Mouse (Mus musculus) midbrain, postnatal 0 days (tissue): ENCODE results near the gene B3galt1. TPM values are rescaled to one million over a fixed set of nuclear protein-coding genes. Genes with fewer than 3 reads are reported as not detected.
A peak's percentile ranks its signal among the peaks of the same experiment; 100 is the strongest.

Experiments used
- ATAC-seq: fragments of 200-750 bp; cut with Nextera tagmentation; 2 replicates; pipeline ENCODE4 v1.8.0; 2017; ENCODE audit warnings: moderate number of reproducible peaks, mild to moderate bottlenecking, moderate TSS enrichment, moderate library complexity; ENCODE audit not compliant: low FRiP score
- DNase-seq: peaks from one replicate; pipeline ENCODE4 v3.0.0-alpha.2; 2015; ENCODE audit warnings: low spot score
- H3K27ac ChIP-seq: fragments of 300-500 bp; sonication (generic); 2 replicates; pipeline ENCODE4 v1.5.1; 2014; ENCODE audit warnings: low read depth, mild to moderate bottlenecking, low read length, mixed read lengths
- H3K27me3 ChIP-seq: fragments of 300-500 bp; sonication (generic); 2 replicates; pipeline ENCODE4 v1.6.1; 2014; ENCODE audit warnings: low read length, control low read depth, mixed read lengths; ENCODE audit not compliant: insufficient read depth
- H3K36me3 ChIP-seq: fragments of 300-500 bp; sonication (generic); 2 replicates; pipeline ENCODE4 v1.6.1; 2014; ENCODE audit warnings: low read length, control low read depth, mixed read lengths; ENCODE audit not compliant: insufficient read depth
- H3K4me1 ChIP-seq: fragments of 300-500 bp; sonication (generic); 2 replicates; pipeline ENCODE4 v1.6.1; 2014; ENCODE audit warnings: mild to moderate bottlenecking, control low read depth, antibody characterized with exemption, low read length, mixed read lengths; ENCODE audit not compliant: insufficient read depth
- H3K4me2 ChIP-seq: fragments of 300-500 bp; sonication (generic); 2 replicates; pipeline ENCODE4 v1.6.1; 2014; ENCODE audit warnings: low read depth, mild to moderate bottlenecking, low read length, mixed read lengths; ENCODE audit not compliant: poor library complexity, severe bottlenecking
- H3K4me3 ChIP-seq: fragments of 300-500 bp; sonication (generic); 2 replicates; pipeline ENCODE4 v1.5.1; 2014; ENCODE audit warnings: low read depth, mild to moderate bottlenecking, low read length, moderate library complexity
- H3K9ac ChIP-seq: fragments of 300-500 bp; sonication (generic); replicated peaks from 2 replicates; pipeline ENCODE4 v1.6.1; 2014; ENCODE audit warnings: mild to moderate bottlenecking, low read length, moderate library complexity, mixed read lengths; ENCODE audit not compliant: poor library complexity, severe bottlenecking
- H3K9me3 ChIP-seq: fragments of 300-500 bp; sonication (generic); 2 replicates; pipeline ENCODE4 v1.6.1; 2016; ENCODE audit warnings: low read length, control low read depth
- CTCF ChIP-seq: IDR thresholded peaks from 2 replicates; pipeline ENCODE4 v1.5.1; 2016; ENCODE audit warnings: antibody characterized with exemption, mild to moderate bottlenecking
- WGBS: fragments of 180-500 bp; shearing (Covaris S2); extraction: QIAGEN DNeasy Blood & Tissue Kit; methylation state at CpG from one replicate; pipeline ENCODE4 v1.1.7; 2014; 5-methylcytosine and 5-hydroxymethylcytosine counted together
- polyA plus RNA-seq: library from polyadenylated mRNA; unstranded; fragments of >200 nt; fragmentation: Nextera tagmentation; extraction: Ambion mirVana; gene quantifications from 2 replicates; pipeline ENCODE4 v1.2.1, GENCODE M21; 2015
- total RNA-seq: library from RNA; depleted of rRNA; stranded (reverse); fragments of >200 nt; gene quantifications from 2 replicates; pipeline ENCODE4 v1.2.3, GENCODE M21; 2014

Gene B3galt1
- total and polyA plus RNA-seq, 2 experiments from 2014 or later, result 18.0 to 50.4 TPM

DNA sequence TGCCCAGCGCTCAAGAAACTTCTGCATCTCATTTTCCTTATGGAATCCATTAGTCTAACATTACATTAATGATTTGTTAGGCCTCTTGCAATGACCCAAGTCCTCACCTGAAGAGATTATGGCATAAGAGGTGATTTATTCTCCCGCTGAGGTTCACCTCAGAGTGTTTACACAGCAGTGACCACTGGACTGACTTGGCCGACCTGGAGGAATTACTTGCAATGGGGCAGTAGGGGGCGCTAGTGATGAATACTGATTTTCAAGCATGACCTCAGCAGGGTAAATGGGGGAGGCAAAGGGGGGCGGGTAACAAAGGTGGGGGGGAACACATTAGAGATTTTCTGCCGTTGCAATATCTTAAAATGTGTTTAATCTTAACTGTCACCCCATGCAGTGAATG lies 559.1 kb downstream of the B3galt1 start:
- no peaks in the 10 kb centered on the region for H3K9me3 ChIP-seq
- no peak overlapping the region for H3K4me3 ChIP-seq
- no peaks in the 10 kb centered on the region for H3K36me3 ChIP-seq
- 64% methylated on average over 6 of the region's 6 CpGs for WGBS
- H3K9ac ChIP-seq, result no peak overlapping the region
- no peak overlapping the region for H3K27ac ChIP-seq
- peak; percentile 28; the same call in 1 of the 2 replicates for TF ChIP-seq CTCF
- ATAC-seq (no peak), DNase-seq (no peak)
- no peaks in the 10 kb centered on the region for H3K4me1 ChIP-seq
- no peak overlapping the region for H3K4me2 ChIP-seq
- no peaks in the 10 kb centered on the region for H3K27me3 ChIP-seq

DNA sequence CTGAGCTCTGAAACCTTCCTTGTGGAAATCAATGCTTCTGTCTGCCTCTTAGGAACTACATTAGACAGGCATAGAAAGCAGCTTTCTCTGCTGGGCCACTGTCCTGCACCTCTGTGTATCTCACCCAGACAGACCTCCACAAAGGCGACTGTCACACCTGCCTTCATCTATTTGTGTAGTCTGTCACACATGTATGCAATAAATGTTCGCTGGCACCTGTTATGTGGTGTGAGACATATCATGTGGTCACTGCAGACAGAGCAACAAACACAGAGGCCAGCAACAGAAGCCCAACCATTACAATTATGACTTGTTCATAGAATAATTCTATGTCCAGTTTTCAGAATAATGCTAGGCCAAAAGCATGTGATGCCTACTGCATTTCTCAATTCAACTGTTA lies 575.4 kb downstream of the B3galt1 start:
- no peak overlapping the region for H3K9ac ChIP-seq
- H3K27me3 ChIP-seq, result no peaks in the 10 kb centered on the region
- ATAC-seq, result no peak
- H3K4me2 ChIP-seq, result no peak overlapping the region
- 87% methylated on average over 2 of the region's 2 CpGs for WGBS
- no peaks in the 10 kb centered on the region for H3K36me3 ChIP-seq
- H3K4me3 ChIP-seq, result no peak overlapping the region
- DNase-seq, result no peak
- H3K4me1 ChIP-seq, result no peaks in the 10 kb centered on the region
- no peak overlapping the region for H3K27ac ChIP-seq
- TF ChIP-seq CTCF, result no peak
- no peaks in the 10 kb centered on the region for H3K9me3 ChIP-seq

DNA sequence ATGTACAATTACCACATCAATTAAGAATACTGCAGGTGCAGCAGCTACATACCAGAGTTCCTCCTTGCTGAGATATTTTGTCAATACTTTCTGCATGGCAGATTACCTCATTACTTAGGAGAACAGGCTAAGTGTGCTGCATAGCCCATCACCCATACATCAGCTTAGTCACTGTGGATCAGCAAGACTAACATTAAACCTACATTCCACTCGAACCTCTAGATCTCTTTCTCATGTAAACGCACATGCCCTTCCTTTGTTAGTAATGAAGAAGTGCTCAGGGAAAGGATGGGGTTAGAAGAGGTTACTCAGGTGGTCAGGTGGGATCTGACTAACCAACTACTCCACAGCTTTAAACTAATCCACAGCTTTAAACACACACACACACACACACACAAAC lies 577.6 kb downstream of the B3galt1 start:
- Histone ChIP-seq H3K9me3 (no peaks in the 10 kb centered on the region), H3K4me1 (no peaks in the 10 kb centered on the region), H3K27ac (no peak overlapping the region), H3K36me3 (no peaks in the 10 kb centered on the region), H3K27me3 (no peaks in the 10 kb centered on the region), H3K4me3 (no peak overlapping the region), H3K9ac (no peak overlapping the region), H3K4me2 (no peak overlapping the region)
- WGBS, result 67% methylated on average over 2 of the region's 2 CpGs
- no peak for DNase-seq
- no peak for ATAC-seq
- no peak for TF ChIP-seq CTCF

DNA sequence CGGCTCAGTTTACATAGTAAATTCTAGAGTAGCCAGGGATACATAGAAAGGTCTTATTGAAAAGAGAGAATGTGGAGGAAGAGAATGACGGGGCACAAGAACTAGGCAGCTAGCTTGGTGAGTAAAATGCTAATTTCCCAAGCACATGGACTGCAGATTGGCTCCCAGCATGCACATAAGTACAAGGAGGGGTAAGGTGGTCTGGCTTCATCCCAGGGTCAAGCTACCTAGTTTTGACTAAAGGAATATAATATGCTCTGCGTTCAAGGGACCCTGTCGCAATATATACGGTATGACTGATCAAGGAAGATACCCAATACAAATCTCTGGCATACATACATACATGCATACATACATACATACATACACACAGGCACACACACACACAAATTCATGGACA lies 594.1 kb downstream of the B3galt1 start:
- Histone ChIP-seq H3K9ac (no peak overlapping the region), H3K27ac (no peak overlapping the region), H3K4me2 (no peak overlapping the region), H3K4me3 (no peak overlapping the region), H3K27me3 (no peaks in the 10 kb centered on the region), H3K9me3 (no peaks in the 10 kb centered on the region), H3K4me1 (no peaks in the 10 kb centered on the region), H3K36me3 (no peaks in the 10 kb centered on the region)
- ATAC-seq, result no peak
- WGBS, result 90% methylated on average over 5 of the region's 5 CpGs
- TF ChIP-seq CTCF, result no peak
- DNase-seq, result no peak

DNA sequence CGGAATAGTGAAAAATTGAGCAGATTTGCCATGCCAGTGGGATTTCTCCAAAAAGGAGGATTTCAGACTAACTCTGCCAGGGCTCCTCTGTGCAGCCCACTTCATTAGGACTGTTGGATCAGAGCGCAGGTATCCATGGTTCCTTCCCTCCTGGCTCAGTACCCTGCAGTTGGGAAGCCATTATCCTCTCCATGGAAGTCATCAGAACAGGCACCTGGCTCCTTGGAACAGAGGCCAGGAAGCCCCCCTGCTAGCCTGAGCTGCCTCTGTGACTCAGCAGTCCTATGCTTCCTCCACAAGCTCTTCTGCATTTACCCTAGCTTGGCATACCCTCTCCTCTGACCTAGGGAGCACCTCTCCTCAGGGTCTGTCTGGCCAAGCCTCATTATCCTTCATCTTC lies 594.9 kb downstream of the B3galt1 start:
- Histone ChIP-seq H3K36me3 (no peaks in the 10 kb centered on the region), H3K9ac (no peak overlapping the region), H3K4me3 (no peak overlapping the region), H3K9me3 (no peaks in the 10 kb centered on the region), H3K4me1 (no peaks in the 10 kb centered on the region), H3K27ac (no peak overlapping the region), H3K27me3 (no peaks in the 10 kb centered on the region), H3K4me2 (no peak overlapping the region)
- ATAC-seq (no peak), DNase-seq (no peak)
- whole genome bisulfite sequencing, result 92% methylated on average over 2 of the region's 2 CpGs
- TF ChIP-seq CTCF, result no peak

DNA sequence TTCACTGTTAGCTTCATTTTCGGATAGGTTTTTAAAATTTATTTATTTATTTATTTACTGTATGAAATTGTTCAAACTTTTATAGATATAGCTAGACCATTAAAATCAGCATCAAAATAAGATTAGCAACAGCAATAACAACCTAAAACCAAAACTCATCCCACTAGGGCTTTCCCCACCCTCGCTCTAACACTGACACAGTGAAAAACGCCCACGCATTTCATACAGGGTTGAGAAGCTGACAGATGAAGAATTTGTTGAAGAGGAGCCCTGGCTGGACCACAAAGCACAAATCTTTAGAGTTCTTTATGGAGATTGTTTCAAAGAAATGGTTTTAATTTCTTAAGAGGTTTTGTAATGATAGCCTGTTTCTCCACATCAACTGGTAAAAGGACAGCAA lies 596.3 kb downstream of the B3galt1 start:
- no peak for TF ChIP-seq CTCF
- no peak overlapping the region for H3K4me2 ChIP-seq

More for the DNA sequence above, 596.3 kb downstream of the B3galt1 start:
- H3K4me3 ChIP-seq, result no peak overlapping the region
- H3K27ac ChIP-seq, result no peak overlapping the region
- no peaks in the 10 kb centered on the region for H3K27me3 ChIP-seq
- DNase-seq (no peak), ATAC-seq (no peak)
- no peak overlapping the region for H3K9ac ChIP-seq
- H3K4me1 ChIP-seq, result no peaks in the 10 kb centered on the region
- H3K9me3 ChIP-seq, result no peaks in the 10 kb centered on the region
- H3K36me3 ChIP-seq, result no peaks in the 10 kb centered on the region
- WGBS, result 87% methylated on average over 4 of the region's 4 CpGs
